Mouse (Mus musculus) small intestine, adult 2 months (tissue): ENCODE measurements at regions not wholly inside any gene's neighbourhood (a gene's known extent, or its start where the extent isn't known, plus 50 kb on each side); places are given as distances from the start of the nearest gene placed in this dataset.

Experiments used
- H3K27ac ChIP-seq: fragments of 200-500 bp; 2 replicates; pipeline ENCODE4 v1.5.1; 2012; ENCODE audit warnings: low read depth, low read length, control low read depth, inconsistent platforms; ENCODE audit not compliant: insufficient read depth
- H3K27me3 ChIP-seq: fragments of 200-500 bp; 2 replicates; pipeline ENCODE4 v1.6.1; 2012; ENCODE audit warnings: mild to moderate bottlenecking, moderate library complexity, low read length, inconsistent platforms; ENCODE audit not compliant: control insufficient read depth, insufficient read depth
- H3K36me3 ChIP-seq: fragments of 200-500 bp; 2 replicates; pipeline ENCODE4 v1.6.1; 2012; ENCODE audit warnings: mild to moderate bottlenecking, low read length, control low read depth, inconsistent platforms; ENCODE audit not compliant: control insufficient read depth, insufficient read depth
- H3K4me1 ChIP-seq: fragments of 200-500 bp; 2 replicates; pipeline ENCODE4 v1.6.1; 2012; ENCODE audit warnings: low read length, inconsistent platforms, mixed read lengths; ENCODE audit not compliant: control insufficient read depth, insufficient read depth, insufficient read length
- H3K4me3 ChIP-seq: fragments of 200-500 bp; 2 replicates; pipeline ENCODE4 v1.5.1; 2012; ENCODE audit warnings: low read depth, mild to moderate bottlenecking, control low read depth, inconsistent platforms, low read length, moderate library complexity
- CTCF ChIP-seq: fragments of 200-500 bp; IDR thresholded peaks from 2 replicates; pipeline ENCODE4 v1.5.1; 2012; ENCODE audit warnings: low read depth, mild to moderate bottlenecking, control low read depth, inconsistent platforms, low read length, moderate library complexity, mixed read lengths; ENCODE audit not compliant: insufficient replicate concordance, insufficient read length; ENCODE audit errors: extremely low read depth
- POLR2A ChIP-seq: fragments of 200-500 bp; IDR thresholded peaks from 2 replicates; pipeline ENCODE4 v1.6.1; 2012; ENCODE audit warnings: low read depth, mild to moderate bottlenecking, control low read depth, inconsistent platforms, low read length, moderate library complexity
- WGBS: fragments of 180-500 bp; shearing (Covaris S2); methylation state at CpG from one replicate; pipeline ENCODE4 v1.1.7; 2018; 5-methylcytosine and 5-hydroxymethylcytosine counted together

GRCm38 (mm10) chr9:24833766-24834165 lies 59.7 kb upstream of the Tbx20 start:
- WGBS = 78% methylated on average over 7 of the region's 7 CpGs
- Histone ChIP-seq H3K36me3 (no peaks in the 10 kb centered on the region), H3K27ac (no peak overlapping the region), H3K27me3 (no peaks in the 10 kb centered on the region), H3K4me3 (no peak overlapping the region), H3K4me1 (no peaks in the 10 kb centered on the region)
- no peak for TF ChIP-seq POLR2A
- no peak for TF ChIP-seq CTCF

DNA sequence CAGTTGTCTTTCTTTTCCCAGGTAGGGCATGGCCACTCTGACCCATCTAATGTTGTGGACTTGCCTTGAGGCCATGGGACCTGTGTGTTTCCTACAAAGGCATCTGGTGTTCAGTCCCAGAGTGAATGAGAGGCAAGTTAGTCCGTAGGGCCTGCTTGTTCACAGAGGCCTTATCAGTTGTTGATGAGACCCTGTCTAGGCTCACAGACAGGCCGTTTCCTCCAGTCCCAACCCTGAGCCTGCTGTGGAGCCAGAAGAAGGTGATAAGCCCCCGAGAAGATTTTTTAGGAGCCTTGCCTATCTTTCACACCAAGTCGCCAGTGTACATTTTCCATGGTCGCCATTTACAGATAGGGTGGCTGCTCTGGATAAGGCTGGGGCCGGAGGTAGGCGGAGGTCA lies 74.1 kb upstream of the Tbx20 start:
- no peaks in the 10 kb centered on the region for H3K36me3 ChIP-seq
- no peak overlapping the region for H3K4me3 ChIP-seq
- 53% methylated on average over 7 of the region's 7 CpGs for WGBS
- TF ChIP-seq CTCF = no peak
- no peak for TF ChIP-seq POLR2A
- no peaks in the 10 kb centered on the region for H3K4me1 ChIP-seq
- H3K27ac ChIP-seq = no peak overlapping the region
- H3K27me3 ChIP-seq = no peaks in the 10 kb centered on the region

- H3K27me3 ChIP-seq = no peaks in the 10 kb centered on the region
- H3K4me3 ChIP-seq = no peak overlapping the region
- no peak overlapping the region for H3K27ac ChIP-seq
- no peaks in the 10 kb centered on the region for H3K4me1 ChIP-seq
- 23% methylated on average over 2 of the region's 2 CpGs for WGBS
- TF ChIP-seq CTCF (no peak), POLR2A (no peak)
- H3K36me3 ChIP-seq = no peaks in the 10 kb centered on the region
These were observed 85.4 kb upstream of the Tbx20 start for GRCm38 (mm10) chr9:24859459-24859858.

DNA sequence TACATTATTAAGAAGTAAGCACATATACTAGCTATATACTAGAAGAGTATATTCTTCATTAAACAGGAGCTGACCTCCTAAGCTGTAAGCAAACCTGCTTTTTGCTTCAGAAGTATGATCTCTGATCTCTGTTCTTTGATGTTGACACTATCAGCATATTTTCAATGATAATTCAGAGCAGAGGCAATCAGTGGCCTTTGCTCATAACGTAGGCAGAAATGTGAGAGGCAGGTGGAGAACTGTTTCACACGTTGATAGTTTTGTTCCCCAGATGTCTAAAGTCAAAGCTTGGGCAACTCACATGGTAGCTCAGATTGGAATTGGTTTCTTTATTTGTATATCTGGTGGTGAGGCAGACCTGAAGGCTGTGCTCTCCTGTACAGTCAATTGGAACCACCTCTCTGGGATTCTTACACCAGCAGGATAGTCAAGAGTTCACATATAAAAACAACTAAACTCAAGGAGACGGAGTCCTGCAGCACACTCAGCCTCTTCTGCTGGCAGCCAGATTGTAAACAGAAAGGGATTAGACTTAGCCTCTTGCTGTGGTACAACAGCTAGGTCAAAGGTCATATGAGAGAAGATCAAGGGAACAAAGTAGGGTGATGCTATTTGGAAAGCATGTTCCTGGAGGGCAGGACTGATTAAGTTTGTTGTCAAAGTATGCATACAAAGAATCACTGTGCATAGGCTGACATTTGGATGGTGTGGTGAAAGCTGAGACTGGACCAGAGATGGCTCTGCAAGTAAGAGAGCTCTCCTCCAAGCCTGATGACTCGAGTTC lies 92.5 kb upstream of the Tbx20 start:
- TF ChIP-seq POLR2A = no peak
- TF ChIP-seq CTCF = no peak
- Histone ChIP-seq H3K4me1 (no peaks in the 10 kb centered on the region), H3K36me3 (no peaks in the 10 kb centered on the region), H3K27me3 (no peaks in the 10 kb centered on the region), H3K27ac (no peak overlapping the region), H3K4me3 (no peak overlapping the region)
- WGBS = 35% methylated on average over 4 of the region's 4 CpGs

DNA sequence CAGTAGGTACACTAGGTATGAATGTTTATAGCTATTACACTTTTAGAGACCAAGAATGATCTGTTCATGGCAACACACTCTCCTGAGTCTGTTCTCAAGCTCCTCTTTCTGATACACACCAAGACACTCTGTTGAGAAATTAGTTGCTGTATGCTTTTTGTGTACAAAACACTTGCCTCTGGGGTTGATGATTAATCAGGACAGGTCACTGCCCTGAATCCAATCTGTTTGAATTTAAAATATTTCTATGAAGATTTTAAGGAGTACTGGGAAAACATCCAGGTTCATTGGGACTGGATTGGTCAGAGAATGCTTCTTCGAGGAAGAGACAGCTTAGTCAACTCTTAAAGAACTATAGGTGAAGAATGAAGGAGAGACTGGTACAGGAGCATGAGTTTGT lies 94.6 kb upstream of the Tbx20 start:
- no peak overlapping the region for H3K27ac ChIP-seq
- no peak for TF ChIP-seq POLR2A
- TF ChIP-seq CTCF = no peak
- H3K4me3 ChIP-seq = no peak overlapping the region
- no peaks in the 10 kb centered on the region for H3K4me1 ChIP-seq
- 56% methylated on average over 1 of the region's 1 CpGs for WGBS
- H3K36me3 ChIP-seq = no peaks in the 10 kb centered on the region
- no peaks in the 10 kb centered on the region for H3K27me3 ChIP-seq

DNA sequence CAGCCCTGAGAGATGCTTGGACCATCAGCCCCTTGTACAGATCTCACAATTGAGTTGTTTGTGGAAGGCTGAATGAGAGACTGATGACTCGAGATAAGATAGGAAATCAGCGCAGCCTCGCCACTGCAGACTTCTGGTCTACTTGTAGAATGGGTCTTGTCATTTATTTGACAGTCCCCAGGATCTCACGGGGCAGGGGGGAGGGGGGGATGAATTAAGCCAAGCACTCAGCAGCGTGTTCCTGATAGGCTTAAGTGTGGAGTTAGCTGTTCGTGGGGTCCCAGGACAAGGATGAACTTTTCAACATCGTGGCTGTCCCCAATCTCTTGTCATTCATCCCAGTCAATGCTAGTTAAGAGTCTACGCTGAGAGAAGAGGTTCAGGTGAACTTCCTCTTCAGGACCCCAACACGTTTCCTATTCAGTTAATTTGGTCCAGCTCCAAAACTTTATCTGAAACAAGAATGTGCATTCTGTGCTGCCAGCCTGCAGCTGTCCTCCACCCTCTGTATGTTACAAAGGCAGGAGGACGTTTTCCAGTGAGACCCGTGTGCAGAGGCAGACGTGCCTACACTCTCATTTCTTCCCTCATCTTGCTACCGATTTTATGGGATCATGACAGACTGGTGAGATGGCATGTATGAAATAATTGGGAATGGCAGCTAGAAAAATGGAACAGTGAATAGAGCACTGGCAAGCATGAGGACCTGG lies 100.5 kb upstream of the Tbx20 start:
- no peaks in the 10 kb centered on the region for H3K36me3 ChIP-seq
- 47% methylated on average over 13 of the region's 13 CpGs for WGBS
- H3K4me3 ChIP-seq = no peak overlapping the region
- H3K4me1 ChIP-seq = no peaks in the 10 kb centered on the region
- no peaks in the 10 kb centered on the region for H3K27me3 ChIP-seq
- TF ChIP-seq CTCF (no peak), POLR2A (no peak)
- no peak overlapping the region for H3K27ac ChIP-seq

DNA sequence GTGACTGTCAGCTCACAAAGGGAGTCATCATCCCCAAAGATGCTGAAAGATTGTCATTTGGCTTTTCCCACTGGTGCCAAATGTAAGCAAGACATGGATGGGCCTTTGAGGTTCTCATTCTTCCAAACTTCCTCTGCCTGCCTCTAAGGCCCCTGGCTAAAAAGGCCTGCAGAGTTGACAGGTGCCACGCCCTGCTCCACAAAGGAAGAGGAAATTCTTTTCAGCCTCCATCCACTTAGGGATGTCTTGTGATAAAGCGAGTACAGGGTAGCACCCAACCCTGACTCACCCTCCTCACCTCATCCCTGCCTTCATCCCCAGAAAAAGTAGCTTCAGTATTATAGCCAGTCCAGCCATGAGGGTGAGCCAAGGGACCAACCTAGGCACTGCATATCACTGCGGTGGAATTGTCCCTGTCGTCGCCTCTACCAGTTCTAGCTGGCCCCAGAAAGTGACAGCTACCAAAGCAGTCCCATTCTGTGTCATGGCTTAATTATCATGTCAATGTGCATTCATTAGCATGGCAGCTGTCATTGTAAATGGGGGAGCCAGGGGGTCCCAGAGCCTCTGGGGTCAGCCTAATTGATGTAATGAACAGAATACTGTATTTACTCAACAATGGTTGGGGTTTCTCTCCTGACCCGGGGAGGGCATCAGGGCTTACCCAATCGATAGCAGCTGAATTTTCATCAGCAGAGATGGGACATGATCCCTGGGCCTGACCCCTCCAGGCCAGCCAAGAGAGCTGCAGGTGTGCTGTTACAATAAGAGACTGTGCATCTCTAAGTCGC lies 104.5 kb upstream of the Tbx20 start:
- Histone ChIP-seq H3K4me1 (no peaks in the 10 kb centered on the region), H3K36me3 (no peaks in the 10 kb centered on the region), H3K27me3 (no peaks in the 10 kb centered on the region), H3K27ac (no peak overlapping the region), H3K4me3 (no peak overlapping the region)
- 56% methylated on average over 8 of the region's 8 CpGs for WGBS
- TF ChIP-seq CTCF = no peak
- TF ChIP-seq POLR2A = no peak
